Comparison of ENCODE assay signal across 8 mouse cellular contexts in the genomic region with DNA sequence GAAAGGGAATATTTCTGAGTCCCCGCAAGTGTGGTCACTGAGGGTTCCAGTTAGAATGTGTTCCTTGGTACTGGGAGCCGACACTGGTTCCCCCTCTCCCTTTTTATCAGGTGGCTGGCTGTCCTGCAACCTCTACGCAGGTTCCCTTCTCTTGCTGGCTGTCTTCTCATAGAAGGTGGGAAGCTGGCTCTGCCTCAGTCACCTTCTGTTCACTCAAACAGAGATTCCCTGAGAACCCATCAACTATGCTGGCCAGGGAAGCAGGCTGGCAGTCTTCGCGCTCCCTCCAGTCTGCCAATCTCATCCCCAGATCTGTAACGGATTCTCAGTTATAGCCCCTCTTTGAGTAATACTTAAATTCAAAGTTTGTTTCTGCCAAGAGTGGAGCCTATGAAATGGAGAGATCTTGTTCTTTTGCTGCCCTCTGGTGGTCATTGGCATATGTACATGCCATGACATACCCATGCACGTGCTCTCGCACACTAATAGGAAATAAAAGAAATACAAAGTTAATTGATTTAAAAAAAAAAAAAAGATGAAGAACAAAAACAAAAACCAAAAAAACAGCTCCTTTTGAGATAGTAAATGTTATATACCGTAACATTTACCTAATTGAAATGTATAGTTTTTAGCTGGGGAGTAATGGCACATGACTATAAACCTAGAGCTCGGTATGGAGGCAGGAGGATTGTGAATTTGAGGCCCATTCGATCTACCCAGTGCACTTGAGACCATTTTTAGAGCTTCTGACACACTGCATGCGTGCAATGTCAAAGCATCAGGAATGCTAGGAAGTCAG. TPM values are rescaled to one million over a fixed set of nuclear protein-coding genes. Genes with fewer than 3 reads are reported as not detected.
DNase-seq lines count a peak whose midpoint lies in the region; ATAC-seq and TF ChIP-seq lines count a peak whose summit lies in the region.

No protein-coding gene starts in this region.

- H3K27me3 ChIP-seq in kidney, embryonic 14.5 days (ENCODE audit: control insufficient read depth, insufficient read depth, low read length): no peaks in the 10 kb centered on the region
- no peaks in the 10 kb centered on the region for H3K27me3 ChIP-seq in limb, embryonic 14.5 days (ENCODE audit: control insufficient read depth, insufficient read depth, low read length)
- no peaks in the 10 kb centered on the region for H3K27me3 ChIP-seq in stomach, embryonic 14.5 days (ENCODE audit: control insufficient read depth, insufficient read depth, low read length)

- no peak for TF ChIP-seq POLR2A in limb, embryonic 14.5 days (IDR thresholded peaks at IDR 0.05; ENCODE audit: borderline replicate concordance, extremely low read depth, insufficient read depth, insufficient read length)

- no peaks in the 10 kb centered on the region for H3K4me1 ChIP-seq in kidney, embryonic 14.5 days (ENCODE audit: control insufficient read depth, insufficient read depth, low read length)
- H3K4me1 ChIP-seq in limb, embryonic 14.5 days (ENCODE audit: control insufficient read depth, insufficient read depth, low read length): 0 out of 2 replicates have a peak, but pooled peaks cover 3% of the 10 kb centered on the region
- H3K4me1 ChIP-seq in stomach, embryonic 14.5 days (ENCODE audit: control insufficient read depth, insufficient read depth, low read length): peaks cover 2% of the 10 kb centered on the region; the same call in 1 of the 2 replicates

- no peaks in the 10 kb centered on the region for H3K9me3 ChIP-seq in kidney, embryonic 14.5 days (ENCODE audit: control insufficient read depth, low read length)
- H3K9me3 ChIP-seq in limb, embryonic 14.5 days (ENCODE audit: control insufficient read depth, low read length): no peaks in the 10 kb centered on the region
- no peaks in the 10 kb centered on the region for H3K9me3 ChIP-seq in stomach, embryonic 14.5 days (ENCODE audit: control insufficient read depth, low read depth, low read length)

- no peaks in the 10 kb centered on the region for H3K36me3 ChIP-seq in kidney, embryonic 14.5 days (ENCODE audit: control insufficient read depth, insufficient read depth, low read length)
- H3K36me3 ChIP-seq in limb, embryonic 14.5 days (ENCODE audit: control insufficient read depth, insufficient read depth, low read length): no peaks in the 10 kb centered on the region
- no peaks in the 10 kb centered on the region for H3K36me3 ChIP-seq in stomach, embryonic 14.5 days (ENCODE audit: control insufficient read depth, insufficient read depth, low read length)

- H3K4me2 ChIP-seq in kidney, embryonic 14.5 days (replicated peaks; ENCODE audit: low read depth, low read length): no peak overlapping the region
- H3K4me2 ChIP-seq in limb, embryonic 14.5 days (replicated peaks; ENCODE audit: low read depth, low read length, severe bottlenecking): no peak overlapping the region
- H3K4me2 ChIP-seq in stomach, embryonic 14.5 days (replicated peaks; ENCODE audit: low read depth, low read length): no peak overlapping the region

- DNase-seq in 416B (ENCODE audit: low read depth): peak; percentile 89
- peak; percentile 68 for DNase-seq in adrenal gland, adult 2 months
- peak; percentile 65 for DNase-seq in embryo, embryonic 9.5 days (ENCODE audit: extremely low spot score)
- DNase-seq in limb, embryonic 14.5 days (ENCODE audit: low spot score): peak; percentile 90
- peak; percentile 90 for DNase-seq in naive thymus-derived CD4-positive, alpha-beta T cell, adult 2 months (ENCODE audit: low read depth)

- H3K4me3 ChIP-seq in kidney, embryonic 14.5 days (ENCODE audit: low read length): no peak overlapping the region
- no peak overlapping the region for H3K4me3 ChIP-seq in limb, embryonic 14.5 days (replicated peaks; ENCODE audit: low read length)
- H3K4me3 ChIP-seq in stomach, embryonic 14.5 days (ENCODE audit: low read depth, low read length): no peak overlapping the region

- no peak overlapping the region for H3K9ac ChIP-seq in kidney, embryonic 14.5 days (ENCODE audit: low read depth, low read length)
- H3K9ac ChIP-seq in limb, embryonic 14.5 days (ENCODE audit: low read depth, low read length, severe bottlenecking): no peak overlapping the region
- no peak overlapping the region for H3K9ac ChIP-seq in stomach, embryonic 14.5 days (replicated peaks; ENCODE audit: low read depth, low read length)

- WGBS in kidney, embryonic 14.5 days: 33% methylated on average over 12 of the region's 12 CpGs
- whole genome bisulfite sequencing in limb, embryonic 14.5 days: 38% methylated on average over 12 of the region's 12 CpGs
- 34% methylated on average over 12 of the region's 12 CpGs for WGBS in stomach, embryonic 14.5 days

- H3K27ac ChIP-seq in kidney, embryonic 14.5 days (ENCODE audit: low read depth, low read length): no peak overlapping the region
- H3K27ac ChIP-seq in limb, embryonic 14.5 days (replicated peaks; ENCODE audit: low read depth, low read length): no peak overlapping the region
- H3K27ac ChIP-seq in stomach, embryonic 14.5 days (ENCODE audit: low read length): no peak overlapping the region

- ATAC-seq in granulocyte monocyte progenitor cell, adult 5-6 weeks (replicated peaks; ENCODE audit: poor library complexity, severe bottlenecking): peak; percentile 82
- ATAC-seq in kidney, embryonic 14.5 days (ENCODE audit: low FRiP score, low TSS enrichment): peak; percentile 80; the same call in 1 of the 2 replicates
- ATAC-seq in limb, embryonic 14.5 days (ENCODE audit: low FRiP score, low read depth): peak; percentile 81
- peak; percentile 79 for ATAC-seq in stomach, embryonic 14.5 days (ENCODE audit: insufficient number of reproducible peaks, insufficient read depth, low FRiP score, low read depth)

RNA-seq across cellular contexts. Expression of gene Cxcl10, which starts 33.1 kb away (rescaled TPM):
- total RNA-seq in adrenal gland, adult 2 months (2021): under 1 TPM; 0.43 to 0.73 TPM
- 1.7 and 3.6 TPM in 2 replicates for polyA plus RNA-seq in adrenal gland, adult 2 months (2012; rRNA removed)
- not detected in 2 replicates for total RNA-seq in granulocyte monocyte progenitor cell, adult 5-6 weeks (2014; fragmentation: Nextera tagmentation)
- 4.6 and 18.8 TPM in 2 replicates for total RNA-seq in granulocyte monocyte progenitor cell, adult 5-6 weeks (2017)
- polyA plus RNA-seq in kidney, embryonic 14.5 days (2014; fragmentation: Nextera tagmentation; extraction: Ambion mirVana): 0.84 and 1.0 TPM in 2 replicates
- 1.0 and 1.4 TPM in 2 replicates for polyA plus RNA-seq in limb, embryonic 14.5 days (2012; rRNA removed)
- 0.51 and 0.98 TPM in 2 replicates for polyA plus RNA-seq in limb, embryonic 14.5 days (2014; fragmentation: Nextera tagmentation; extraction: Ambion mirVana)
- 0.54 and 0.94 TPM in 2 replicates for polyA plus RNA-seq in stomach, embryonic 14.5 days (2014; fragmentation: Nextera tagmentation; extraction: Ambion mirVana)

RNA-seq across cellular contexts. Expression of gene Art3, which starts 50.1 kb away (rescaled TPM):
- total RNA-seq in adrenal gland, adult 2 months (2021): 10 to 100 TPM; 39.2 to 58.2 TPM
- polyA plus RNA-seq in adrenal gland, adult 2 months (2012; rRNA removed): 2.6 and 3.1 TPM in 2 replicates
- total RNA-seq in granulocyte monocyte progenitor cell, adult 5-6 weeks (2014; fragmentation: Nextera tagmentation): 1.1 TPM in 1 of 2 replicates, not detected in the other
- 4.8 TPM in 1 of 2 replicates, not detected in the other for total RNA-seq in granulocyte monocyte progenitor cell, adult 5-6 weeks (2017)
- 1.7 and 3.1 TPM in 2 replicates for polyA plus RNA-seq in kidney, embryonic 14.5 days (2014; fragmentation: Nextera tagmentation; extraction: Ambion mirVana)
- 5.9 and 9.6 TPM in 2 replicates for polyA plus RNA-seq in limb, embryonic 14.5 days (2012; rRNA removed)
- 6.8 and 7.7 TPM in 2 replicates for polyA plus RNA-seq in limb, embryonic 14.5 days (2014; fragmentation: Nextera tagmentation; extraction: Ambion mirVana)
- 1.9 and 4.0 TPM in 2 replicates for polyA plus RNA-seq in stomach, embryonic 14.5 days (2014; fragmentation: Nextera tagmentation; extraction: Ambion mirVana)

RNA-seq across cellular contexts. Expression of gene Nup54, which starts 53.3 kb away (rescaled TPM):
- total RNA-seq in adrenal gland, adult 2 months (2021): 10 to 100 TPM; 27.3 to 29.3 TPM
- polyA plus RNA-seq in adrenal gland, adult 2 months (2012; rRNA removed): 4.5 and 7.0 TPM in 2 replicates
- total RNA-seq in granulocyte monocyte progenitor cell, adult 5-6 weeks (2014; fragmentation: Nextera tagmentation): 45.1 and 73.9 TPM in 2 replicates
- 82.6 and 103 TPM in 2 replicates for total RNA-seq in granulocyte monocyte progenitor cell, adult 5-6 weeks (2017)
- polyA plus RNA-seq in kidney, embryonic 14.5 days (2014; fragmentation: Nextera tagmentation; extraction: Ambion mirVana): 57.7 and 62.2 TPM in 2 replicates
- polyA plus RNA-seq in limb, embryonic 14.5 days (2012; rRNA removed): 45.3 and 48.6 TPM in 2 replicates
- 43.6 and 46.6 TPM in 2 replicates for polyA plus RNA-seq in limb, embryonic 14.5 days (2014; fragmentation: Nextera tagmentation; extraction: Ambion mirVana)
- polyA plus RNA-seq in stomach, embryonic 14.5 days (2014; fragmentation: Nextera tagmentation; extraction: Ambion mirVana): 53.5 and 55.2 TPM in 2 replicates

RNA-seq across cellular contexts. Expression of gene Cxcl9, which starts 53.9 kb away (rescaled TPM):
- 1 to 10 TPM; 2.5 to 2.6 TPM for total RNA-seq in adrenal gland, adult 2 months (2021)
- 3.7 and 7.2 TPM in 2 replicates for polyA plus RNA-seq in adrenal gland, adult 2 months (2012; rRNA removed)
- not detected in 2 replicates for total RNA-seq in granulocyte monocyte progenitor cell, adult 5-6 weeks (2014; fragmentation: Nextera tagmentation)
- total RNA-seq in granulocyte monocyte progenitor cell, adult 5-6 weeks (2017): 0.22 and 0.52 TPM in 2 replicates
- polyA plus RNA-seq in kidney, embryonic 14.5 days (2014; fragmentation: Nextera tagmentation; extraction: Ambion mirVana): not detected in 2 replicates
- 1.1 and 4.1 TPM in 2 replicates for polyA plus RNA-seq in limb, embryonic 14.5 days (2012; rRNA removed)
- polyA plus RNA-seq in limb, embryonic 14.5 days (2014; fragmentation: Nextera tagmentation; extraction: Ambion mirVana): 0.35 and 0.94 TPM in 2 replicates
- polyA plus RNA-seq in stomach, embryonic 14.5 days (2014; fragmentation: Nextera tagmentation; extraction: Ambion mirVana): not detected in 2 replicates
